Mouse (Mus musculus) A20 (cell line): ENCODE data around the gene Fam216a.

Source experiments
- DNase-seq: peaks from one replicate; pipeline ENCODE4 v3.0.0-alpha.2; 2011; ENCODE audit warnings: low read depth, low spot score

The Fam216a gene

GRCm38 (mm10) chr5:122391178-122391785, 19.1 kb upstream of the Fam216a start:
- no peak for DNase-seq

- no peak for DNase-seq
These were observed 18.5 kb upstream of the Fam216a start for GRCm38 (mm10) chr5:122390671-122391070.

- DNase-seq: no peak
These were observed 17.8 kb upstream of the Fam216a start for GRCm38 (mm10) chr5:122390006-122390405.

- DNase-seq: peak; percentile 71
These were observed 7.4 kb upstream of the Fam216a start for GRCm38 (mm10) chr5:122379374-122380155.

- no peak for DNase-seq
These were observed 6.0 kb upstream of the Fam216a start for GRCm38 (mm10) chr5:122378171-122378570.

GRCm38 (mm10) chr5:122377101-122377833, 5.1 kb upstream of the Fam216a start:
- no peak for DNase-seq

- no peak for DNase-seq
These were observed 714 bp upstream of the Fam216a start for GRCm38 (mm10) chr5:122372878-122373277.

- DNase-seq: peak; percentile 98
These were observed 473 bp downstream of the Fam216a start, which contains the start of gene Gpn3 for GRCm38 (mm10) chr5:122371591-122372191. TSS of gene Gpn3 (plus strand) at chr5:122371876.

GRCm38 (mm10) chr5:122354492-122355067, 17.6 kb downstream of the Fam216a start:
- DNase-seq: no peak

GRCm38 (mm10) chr5:122353807-122354491, 18.2 kb downstream of the Fam216a start, which contains the start of the genes Rad9b and Vps29:
TSS of gene Rad9b (minus strand) at chr5:122354233.
TSS of gene Vps29 (plus strand) at chr5:122354369.
- peak; percentile 100 for DNase-seq

GRCm38 (mm10) chr5:122345777-122346176, 26.4 kb downstream of the Fam216a start:
- DNase-seq: no peak

GRCm38 (mm10) chr5:122344260-122344659, 27.9 kb downstream of the Fam216a start:
- DNase-seq: peak; percentile 85

- DNase-seq: peak; percentile 70
These were observed 28.4 kb downstream of the Fam216a start for GRCm38 (mm10) chr5:122343768-122344167.

GRCm38 (mm10) chr5:122342874-122343273, 29.3 kb downstream of the Fam216a start:
- DNase-seq: no peak

GRCm38 (mm10) chr5:122336554-122337294, 35.4 kb downstream of the Fam216a start:
- DNase-seq: no peak

GRCm38 (mm10) chr5:122334682-122335081, 37.5 kb downstream of the Fam216a start:
- DNase-seq: no peak

GRCm38 (mm10) chr5:122330269-122330668, 41.9 kb downstream of the Fam216a start:
- no peak for DNase-seq

- no peak for DNase-seq
These were observed 44.9 kb downstream of the Fam216a start for GRCm38 (mm10) chr5:122327283-122327682.

- DNase-seq: no peak
These were observed 46.7 kb downstream of the Fam216a start for GRCm38 (mm10) chr5:122325477-122325876.
